Mouse (Mus musculus) olfactory bulb, adult 2 months (tissue): ENCODE measurements at regions not wholly inside any gene's neighbourhood (a gene's known extent, or its start where the extent isn't known, plus 50 kb on each side); places are given as distances from the start of the nearest gene placed in this dataset.

Experiments used
- CTCF ChIP-seq: fragments of 200-500 bp; IDR thresholded peaks from 2 replicates; pipeline ENCODE4 v1.5.1; 2012; ENCODE audit warnings: low read depth, mild to moderate bottlenecking, low read length, moderate library complexity; ENCODE audit not compliant: insufficient read depth
- POLR2A ChIP-seq: fragments of 200-500 bp; IDR thresholded peaks from 2 replicates; pipeline ENCODE4 v1.6.1; 2012; ENCODE audit warnings: mild to moderate bottlenecking, low read depth, low read length, moderate library complexity; ENCODE audit not compliant: insufficient read depth

DNA sequence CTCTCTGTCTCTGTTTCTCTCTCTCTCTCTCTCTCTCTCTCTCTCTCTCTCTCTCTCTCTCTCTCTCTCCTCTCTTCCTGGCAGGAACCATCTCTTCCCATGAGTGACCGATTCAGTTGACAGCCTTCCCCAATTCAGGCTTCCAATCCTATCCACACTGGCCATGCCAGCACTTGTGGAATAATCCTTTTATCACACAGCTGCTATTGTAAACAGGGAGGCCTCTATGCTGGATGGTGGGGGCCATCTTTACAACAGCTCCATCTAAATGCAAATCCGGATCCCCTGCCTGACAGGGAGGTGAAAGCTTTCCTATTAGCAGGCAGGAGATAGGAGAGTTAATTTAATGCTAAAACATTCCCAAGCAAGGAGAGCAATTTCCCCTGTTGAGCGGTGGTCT is 431.7 kb upstream of the Auts2 start:
- TF ChIP-seq CTCF (no peak), POLR2A (no peak)
